Mouse (Mus musculus) cerebellum, adult 8-10 months (tissue): ENCODE measurements around the gene D5Ertd577e.
"Not testable (repeated sequence)": the region's sequence is repeated elsewhere in the genome, so short reads cannot be mapped to it uniquely, and the experiment has no call there.

ENCODE experiments used
- DNase-seq: peaks from one replicate; pipeline ENCODE4 v3.0.0; 2022

D5Ertd577e gene

DNA sequence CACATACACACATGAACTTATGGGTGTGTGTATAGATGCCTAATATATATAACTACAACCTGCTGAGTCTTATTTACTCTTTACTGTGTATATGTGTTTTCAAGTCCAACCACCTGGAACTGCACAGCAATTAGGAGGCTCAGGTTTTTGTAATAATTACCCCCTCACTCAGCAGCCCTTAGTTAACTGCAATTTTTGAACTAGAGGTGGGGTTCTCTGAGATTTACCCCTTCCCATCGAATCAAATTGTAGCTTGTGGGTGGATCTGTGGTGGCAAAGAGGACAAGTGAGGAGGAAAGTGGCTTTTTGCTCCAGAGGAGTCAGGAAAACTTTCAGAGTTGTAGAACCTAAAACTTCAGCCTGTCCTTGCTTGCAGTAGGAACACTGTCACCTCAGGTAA lies at the start of gene D5Ertd577e:
Gene D5Ertd577e, plus strand, starts transcription at position 301 of the 400 bp plus-strand sequence.
- DNase-seq: not testable (repeated sequence)

DNA sequence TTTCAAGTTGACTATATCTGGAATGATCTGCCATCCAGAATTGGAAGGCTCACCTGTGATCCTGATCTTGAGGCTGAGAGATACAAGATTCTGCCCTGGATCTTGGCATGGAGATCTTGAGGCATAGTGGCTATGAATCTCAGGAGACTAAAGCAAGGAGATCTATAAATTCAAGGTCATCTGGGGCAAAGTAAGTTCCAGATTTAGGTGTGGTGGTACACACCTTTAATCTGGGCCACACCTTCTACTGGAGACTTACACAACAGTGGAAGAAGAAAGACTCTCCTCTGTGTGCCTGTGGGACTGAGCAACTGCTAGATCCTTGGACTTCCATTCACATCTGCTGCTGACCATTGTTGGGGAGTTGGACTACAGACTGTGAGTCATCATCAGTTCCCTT lies 53.9 kb downstream of the D5Ertd577e start, which contains the start of gene Gm3286:
Gene Gm3286, plus strand, starts transcription at position 301 of the 400 bp plus-strand sequence.
- DNase-seq: not testable (repeated sequence)
